Mouse (Mus musculus) heart, adult 11 months (tissue): ENCODE results near the gene Nup107.
"Not testable (repeated sequence)": the region's sequence is repeated elsewhere in the genome, so short reads cannot be mapped to it uniquely, and the experiment has no call there.

Experiments
- DNase-seq: peaks from one replicate; pipeline ENCODE4 v3.0.0; 2022

Gene Nup107

DNA sequence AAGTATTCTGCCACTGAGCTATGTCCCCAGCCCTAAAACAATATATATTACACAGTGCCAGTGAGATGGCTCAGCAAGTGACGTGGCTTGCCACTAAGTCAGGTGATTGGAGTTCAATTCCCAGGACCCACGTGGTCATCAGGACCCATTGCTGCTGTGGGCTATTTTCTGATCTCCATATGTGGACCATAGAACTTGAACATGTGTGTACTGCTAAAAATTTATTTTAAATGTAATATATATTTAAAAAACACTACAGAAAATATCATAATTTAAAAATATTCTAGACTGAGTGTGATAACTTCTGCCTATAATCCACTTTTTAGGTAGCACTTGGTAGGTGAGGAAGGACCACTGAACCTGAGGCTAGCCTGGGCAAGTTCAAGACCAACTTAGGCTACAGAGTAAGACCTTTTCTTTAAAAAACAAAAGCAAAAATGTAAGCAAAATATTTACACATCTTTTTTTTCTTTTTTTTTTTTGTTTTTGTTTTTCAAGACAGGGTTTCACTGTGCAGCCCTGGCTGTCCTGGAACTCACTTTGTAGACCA is 30.1 kb downstream of the Nup107 start:
- no peak for DNase-seq

DNA sequence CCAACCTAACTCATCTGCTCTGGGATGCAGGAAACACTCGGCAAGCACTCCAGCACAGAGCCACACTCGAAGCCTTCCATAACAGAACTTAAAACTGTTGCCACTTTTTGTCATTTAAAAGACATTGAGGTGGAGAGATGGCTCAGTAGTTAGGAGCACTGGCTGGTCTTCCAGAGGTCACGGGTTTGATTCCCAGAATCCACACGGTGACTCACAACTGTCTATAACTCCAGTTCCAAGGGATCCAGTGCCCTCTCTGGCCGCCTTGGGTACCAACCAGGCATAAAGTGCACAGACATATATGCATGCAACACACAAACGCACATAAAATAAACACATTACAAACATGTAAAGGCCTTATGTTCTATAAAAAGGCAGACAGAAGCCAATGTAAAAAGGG is 31.0 kb downstream of the Nup107 start:
- DNase-seq, result no peak

DNA sequence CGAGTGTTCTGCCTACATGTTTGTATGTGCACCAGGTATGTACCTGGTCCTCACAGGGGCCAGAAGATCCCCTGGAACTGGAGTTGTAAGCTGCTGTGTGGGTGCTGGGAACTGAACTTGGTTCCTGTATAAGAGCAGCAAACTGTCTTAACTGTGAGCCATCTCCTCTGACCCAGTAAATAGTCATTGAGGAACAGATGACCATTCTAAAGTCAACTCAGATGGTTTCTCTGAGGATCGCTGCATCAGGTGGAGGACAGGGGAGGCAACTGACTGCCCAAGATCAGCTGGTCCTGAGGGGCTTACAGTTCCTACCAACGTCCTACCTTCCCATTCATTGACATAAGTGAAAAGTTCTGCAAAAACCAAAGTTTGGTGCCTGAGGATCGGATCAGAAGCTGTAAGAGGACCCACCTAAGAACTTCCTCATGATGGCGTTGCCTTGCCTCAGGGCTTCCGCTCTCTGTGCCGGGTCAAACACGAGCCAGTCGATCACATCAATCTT is 31.6 kb downstream of the Nup107 start:
- no peak for DNase-seq

DNA sequence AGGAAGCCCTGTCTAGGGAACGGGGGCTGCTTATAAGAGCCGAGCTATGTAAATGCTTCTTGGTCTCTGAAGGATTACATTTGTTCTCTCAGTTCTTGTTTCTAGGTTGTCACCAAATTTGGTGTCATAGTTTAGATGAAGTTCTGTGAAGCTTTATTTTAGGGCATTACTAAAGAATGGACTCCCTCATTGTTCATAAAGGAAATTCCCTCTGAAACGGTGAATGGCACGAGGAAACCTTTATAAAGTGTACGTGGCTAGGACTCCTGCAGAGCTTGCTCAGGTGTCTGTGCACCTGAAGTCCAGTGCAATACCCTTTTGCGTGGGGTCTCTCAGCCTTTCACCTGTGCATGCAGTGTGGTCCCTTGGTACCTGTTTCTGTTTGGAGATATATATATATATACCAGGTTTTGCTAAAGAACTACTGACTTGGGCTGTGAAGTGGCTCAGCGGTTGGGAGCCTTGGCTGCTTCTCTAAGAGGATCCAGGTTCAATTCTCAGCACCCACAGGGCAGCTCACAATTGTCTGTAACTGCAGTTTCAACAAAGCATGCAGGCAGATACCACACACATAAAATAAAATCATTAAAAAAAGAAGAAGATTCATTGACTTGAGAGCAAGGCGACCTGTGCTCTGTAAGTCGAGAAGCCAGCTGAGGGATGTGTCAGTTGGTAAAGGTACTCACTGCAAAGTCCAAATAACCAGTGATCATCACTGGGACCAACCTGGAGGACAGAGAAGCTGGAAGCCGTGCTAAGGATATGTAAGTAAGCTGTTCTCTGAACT is 32.5 kb downstream of the Nup107 start:
- DNase-seq, result no peak

DNA sequence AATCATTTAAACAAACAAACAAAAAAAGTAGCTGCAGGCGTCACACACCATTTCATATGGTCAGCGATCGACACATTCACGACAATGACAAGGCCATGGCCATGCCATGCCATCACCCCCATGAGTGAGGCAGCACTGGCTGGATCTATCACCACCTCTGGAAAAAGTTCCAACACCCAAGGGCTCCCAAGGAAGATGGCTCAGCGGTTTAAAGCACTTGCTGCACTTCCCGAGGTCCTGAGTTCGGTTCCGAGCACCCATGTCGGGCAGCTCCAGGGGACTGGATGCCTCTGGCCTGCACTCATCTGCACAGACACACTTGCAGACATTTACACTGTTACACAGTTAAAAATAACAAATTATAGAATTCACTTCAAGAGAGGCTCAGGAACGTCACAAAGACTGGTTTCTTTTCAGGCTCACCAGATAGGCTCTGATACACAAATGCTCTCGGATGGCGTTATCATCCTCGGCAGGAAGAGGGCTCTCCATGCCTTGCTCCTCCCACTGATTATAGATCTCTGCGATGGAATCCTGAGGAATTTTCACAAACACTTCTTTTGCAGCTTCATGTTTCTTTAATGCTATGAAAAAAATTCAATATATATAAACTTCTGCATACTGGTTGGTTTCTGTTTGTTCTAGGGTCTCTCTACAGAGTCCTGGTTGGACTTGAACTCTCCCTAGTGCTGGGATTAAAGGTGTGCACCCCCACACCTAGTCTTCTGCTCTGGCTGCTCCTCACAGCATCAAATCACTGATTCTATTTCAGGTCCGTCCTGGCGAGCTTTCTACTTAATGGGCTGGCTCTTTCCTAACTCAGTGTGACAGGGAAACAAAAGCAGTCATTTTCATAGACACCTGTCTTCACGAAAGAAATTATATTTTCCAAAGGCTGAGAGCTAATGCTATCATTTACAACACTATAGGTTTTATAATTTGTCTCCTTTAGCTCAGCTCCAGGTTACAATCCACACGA is 33.5 kb downstream of the Nup107 start:
- peak; percentile 73 for DNase-seq

DNA sequence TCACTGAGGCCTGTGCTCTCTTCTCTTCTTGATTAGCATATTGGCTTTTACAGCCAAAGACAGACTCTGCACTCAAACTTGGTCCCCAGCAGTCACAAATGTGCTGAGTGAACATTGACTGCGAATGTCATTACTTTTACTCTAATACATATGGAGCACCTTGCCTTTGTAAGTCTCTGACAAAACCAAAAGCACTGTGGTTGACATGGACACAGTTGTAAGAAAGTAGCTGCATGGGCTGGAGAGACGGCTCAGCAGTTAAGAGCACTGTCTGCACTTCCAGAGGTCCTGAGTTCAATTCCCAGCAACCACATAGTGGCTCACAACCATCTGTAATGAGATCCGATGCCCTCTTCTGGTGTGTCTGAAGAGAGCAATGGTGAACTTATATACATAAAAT is 34.2 kb downstream of the Nup107 start:
- not testable (repeated sequence) for DNase-seq

DNA sequence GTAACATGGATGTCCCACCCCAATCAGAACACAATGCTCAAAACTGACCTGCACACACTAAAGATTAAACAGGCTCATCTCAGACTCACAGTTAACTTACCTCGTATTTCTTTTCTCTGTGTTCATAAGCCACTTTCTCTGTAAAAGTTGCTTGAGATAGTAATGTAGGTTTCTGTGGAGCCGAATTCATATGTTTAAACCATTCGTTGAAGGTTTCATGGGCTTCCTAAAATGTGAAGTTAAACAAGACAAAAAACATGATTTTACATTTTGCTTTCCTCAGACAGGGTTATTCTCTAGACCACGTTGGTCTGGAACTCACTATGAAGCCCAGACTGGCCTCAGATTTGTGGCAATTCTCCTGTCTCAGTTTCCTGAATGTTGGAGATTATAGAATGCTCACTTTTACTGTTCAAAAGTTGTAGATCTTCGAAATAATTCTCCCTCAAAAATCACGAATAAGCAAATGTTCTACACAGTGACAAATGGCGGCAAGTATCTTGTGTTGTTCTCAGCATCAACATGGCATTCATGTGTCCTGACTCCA is 34.6 kb downstream of the Nup107 start:
- DNase-seq, result no peak

DNA sequence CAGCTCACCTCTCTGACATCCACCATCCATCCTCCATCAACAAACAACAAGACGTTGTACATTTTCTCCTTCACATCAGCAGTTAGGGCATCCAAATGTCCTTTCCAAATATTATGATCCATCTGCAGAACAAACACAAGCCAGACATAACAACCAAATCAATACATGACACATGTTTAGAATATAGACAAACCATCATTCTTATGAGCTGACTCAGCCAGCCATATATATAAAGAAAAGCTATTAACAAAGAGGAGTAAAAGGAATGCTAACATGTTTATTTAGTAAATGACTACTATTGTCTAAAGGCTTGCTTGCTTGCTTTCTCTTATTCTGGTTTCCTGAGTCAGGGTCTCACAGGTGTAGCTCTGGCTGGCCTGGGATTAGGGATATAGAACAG is 35.2 kb downstream of the Nup107 start:
- no peak for DNase-seq

DNA sequence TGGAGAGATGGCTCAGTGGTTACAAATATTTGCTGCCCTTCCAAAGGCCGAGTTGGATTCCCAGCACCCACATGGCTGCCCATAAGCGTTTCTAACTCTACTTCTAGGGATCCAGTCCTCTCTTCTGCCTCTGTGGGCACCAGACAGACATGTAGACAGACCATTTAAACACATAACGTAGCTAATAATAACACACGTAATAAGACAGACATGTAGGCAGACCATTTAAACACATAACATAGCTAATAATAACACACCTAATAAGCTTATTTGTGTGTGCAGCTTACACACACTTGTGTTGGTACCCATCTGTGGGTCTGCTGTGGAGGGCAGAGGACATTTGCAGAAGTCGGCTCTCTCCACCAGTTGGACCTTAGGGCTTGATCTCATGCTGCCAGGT is 35.7 kb downstream of the Nup107 start:
- DNase-seq, result no peak

DNA sequence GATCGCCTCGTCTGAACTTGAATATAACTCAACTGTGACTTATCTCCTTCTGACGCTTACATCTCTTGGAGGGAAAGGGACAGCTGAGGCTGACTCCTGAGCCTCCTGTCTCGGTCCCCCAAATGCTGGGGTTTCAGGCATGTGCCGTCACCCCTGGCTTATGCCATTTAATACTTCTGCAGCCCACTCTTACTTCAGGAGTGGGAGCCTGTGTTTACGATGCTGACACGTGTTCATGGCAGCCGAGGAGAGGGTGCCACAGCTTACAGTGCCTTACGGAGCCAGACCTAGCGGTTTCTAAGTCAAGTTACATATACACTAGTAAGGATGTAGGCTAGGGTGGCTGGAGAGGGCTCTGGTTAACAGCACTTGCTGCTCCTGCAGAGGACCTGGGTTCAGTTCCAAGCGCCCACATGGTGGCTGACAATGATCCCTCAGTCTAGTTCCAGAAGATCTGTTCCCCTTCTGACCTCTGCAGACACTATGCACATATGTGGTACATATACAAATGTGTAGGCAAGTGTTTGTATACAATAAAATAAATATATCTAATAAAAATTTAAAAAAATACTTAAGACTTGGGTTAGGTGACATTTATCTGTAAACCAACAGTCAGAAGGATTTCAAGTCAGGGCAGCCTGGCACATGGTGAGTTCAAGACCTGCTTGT is 36.6 kb downstream of the Nup107 start:
- peak; percentile 73 for DNase-seq

DNA sequence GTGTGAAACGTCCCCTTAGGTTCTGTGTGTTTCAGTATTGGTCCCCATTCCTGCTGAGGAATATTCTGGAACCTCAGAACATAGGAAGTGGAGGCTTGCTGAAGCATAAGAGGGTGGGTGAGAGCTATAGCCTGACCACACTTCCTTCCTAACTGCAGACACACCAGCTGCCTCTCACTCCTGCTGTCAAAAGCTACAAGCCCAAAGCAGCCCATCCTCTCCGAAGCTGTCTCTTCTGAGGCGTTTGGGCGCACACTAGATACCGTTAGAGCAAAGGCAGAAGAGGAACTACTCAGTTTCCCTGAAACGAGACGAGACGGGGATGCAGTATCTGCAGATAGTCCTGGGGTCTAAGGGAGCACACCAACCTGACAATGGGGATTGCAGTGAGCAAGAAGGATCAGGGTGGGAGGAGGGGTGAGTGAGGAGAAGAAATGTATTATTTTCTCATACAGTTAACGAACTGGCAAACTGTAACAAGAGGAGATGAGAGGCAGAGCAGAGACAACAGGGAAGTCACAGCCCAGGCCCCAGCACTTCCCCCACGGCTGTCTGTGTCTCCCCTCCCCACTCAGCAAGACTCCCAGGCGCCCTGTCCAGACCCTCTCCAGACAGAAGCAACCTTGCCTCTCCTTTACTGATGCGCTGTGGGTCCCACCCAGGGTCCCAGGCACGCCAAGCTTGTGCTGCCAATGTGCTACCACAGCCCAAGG is 37.3 kb downstream of the Nup107 start:
- peak; percentile 91 for DNase-seq

DNA sequence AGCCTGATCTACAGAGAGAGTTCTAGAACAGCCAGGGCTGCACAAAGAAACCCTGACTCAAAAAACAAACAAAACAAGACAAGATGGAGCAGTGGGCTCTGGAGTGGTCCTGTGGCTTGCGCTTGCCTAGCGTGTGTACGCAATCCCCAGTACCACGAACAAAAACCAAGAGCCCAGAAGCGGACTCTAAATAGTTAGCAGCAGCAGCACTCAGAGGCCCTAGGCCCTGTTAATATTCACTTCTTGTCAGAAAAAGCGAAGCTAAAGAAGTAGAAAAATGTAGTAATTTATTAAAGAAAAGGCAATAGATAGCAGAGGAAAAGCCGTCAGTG is 37.9 kb downstream of the Nup107 start:
- DNase-seq, result no peak

DNA sequence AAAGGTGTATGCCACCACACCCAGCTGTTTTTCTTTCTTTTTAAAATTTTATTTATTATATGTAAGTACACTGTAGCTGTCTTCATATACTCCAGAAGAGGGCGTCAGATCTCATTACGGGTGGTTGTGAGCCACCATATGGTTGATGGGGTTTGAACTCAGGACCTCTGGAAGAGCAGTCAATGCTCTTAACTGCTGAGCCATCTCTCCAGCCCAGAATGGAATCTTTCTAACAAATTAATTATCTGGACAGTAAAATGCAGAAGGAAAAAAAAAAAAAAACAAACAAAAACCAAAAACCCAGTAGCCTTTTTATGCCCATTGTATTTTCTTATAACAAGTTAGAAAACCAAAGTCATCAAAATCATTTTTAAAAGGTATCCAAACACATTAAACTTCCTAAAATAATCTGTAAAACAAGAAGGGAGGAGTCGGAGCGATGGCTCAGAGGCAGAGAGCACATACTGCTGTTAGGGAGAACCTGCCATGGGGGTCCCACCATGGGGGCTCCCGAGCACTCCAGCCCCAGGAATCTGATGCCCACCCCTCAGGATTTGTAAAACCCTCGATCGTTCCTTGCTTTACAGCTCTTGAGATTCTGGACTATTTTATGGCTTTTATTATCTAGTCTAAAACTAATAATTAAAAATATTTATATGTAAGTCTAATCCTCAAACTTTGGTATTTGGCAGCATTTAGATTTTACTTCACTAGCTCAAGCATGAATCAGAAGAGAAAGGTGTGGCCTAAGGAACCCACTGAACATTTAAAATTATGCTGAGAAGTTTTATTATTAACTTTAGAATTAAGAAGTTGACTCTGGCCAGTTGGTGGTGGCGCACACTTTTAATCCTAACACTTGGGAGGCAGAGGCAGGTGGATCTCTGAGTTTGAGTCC is 38.5 kb downstream of the Nup107 start:
- DNase-seq, result no peak

DNA sequence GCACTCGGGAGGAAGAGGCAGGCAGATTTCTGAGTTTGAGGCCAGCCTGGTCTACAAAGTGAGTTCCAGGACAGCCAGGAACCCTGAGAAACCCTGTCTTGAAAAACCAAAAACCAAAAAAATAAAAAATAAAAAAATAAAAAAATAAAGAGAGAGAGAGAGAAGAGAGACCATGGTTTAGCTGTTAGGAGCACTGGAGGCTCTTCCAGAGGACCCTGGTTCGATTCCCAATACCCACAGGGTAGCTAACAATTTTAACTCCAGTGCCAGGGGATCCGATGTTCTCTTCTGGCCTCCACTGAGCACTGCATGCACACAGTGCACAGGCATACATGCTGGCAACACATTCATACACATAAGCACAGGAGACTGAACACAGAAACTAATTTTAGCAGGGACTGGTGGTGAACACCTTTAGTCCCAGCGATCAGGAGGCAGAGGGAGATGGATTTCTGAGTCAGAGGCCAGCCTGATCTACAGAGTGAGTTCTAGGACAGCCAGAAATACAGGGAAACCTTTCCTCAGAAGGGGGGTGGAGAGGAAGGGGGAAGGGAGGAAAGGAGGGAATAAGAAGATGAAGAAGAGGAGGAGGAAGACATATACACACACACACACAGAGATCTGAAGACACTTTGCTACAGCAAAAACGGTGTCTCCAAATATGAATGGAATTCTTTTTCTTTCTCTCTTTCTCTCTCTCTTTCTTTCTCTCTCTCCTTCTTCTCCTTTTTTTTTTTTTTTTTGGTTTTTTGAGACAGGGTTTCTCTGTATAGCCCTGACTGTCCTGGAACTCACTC is 39.5 kb downstream of the Nup107 start:
- DNase-seq, result peak; percentile 73

DNA sequence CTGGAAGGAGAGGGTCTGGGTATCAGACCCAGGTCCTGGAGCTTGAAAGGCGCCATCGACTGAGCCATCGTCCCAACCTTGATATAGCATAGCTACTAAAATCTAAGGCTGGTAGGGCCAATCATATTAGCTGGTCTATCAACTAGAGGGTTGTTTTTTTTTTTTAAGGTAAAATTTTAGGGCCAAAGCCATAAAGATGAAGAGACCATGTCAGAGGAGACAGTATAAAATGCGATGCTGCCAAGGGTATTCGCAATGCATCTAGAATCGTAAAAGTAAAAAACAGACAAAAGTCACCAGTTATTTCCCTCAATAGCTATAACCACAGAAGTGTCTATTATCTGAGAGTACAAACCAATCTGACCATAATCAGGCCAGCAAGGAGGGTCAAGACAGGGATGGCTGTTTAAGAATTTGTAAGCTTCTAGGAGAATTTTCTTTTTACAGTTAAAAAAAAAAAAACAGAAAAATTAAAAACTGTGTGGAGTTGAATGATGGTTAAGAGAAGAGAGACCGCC is 40.1 kb downstream of the Nup107 start:
- no peak for DNase-seq

DNA sequence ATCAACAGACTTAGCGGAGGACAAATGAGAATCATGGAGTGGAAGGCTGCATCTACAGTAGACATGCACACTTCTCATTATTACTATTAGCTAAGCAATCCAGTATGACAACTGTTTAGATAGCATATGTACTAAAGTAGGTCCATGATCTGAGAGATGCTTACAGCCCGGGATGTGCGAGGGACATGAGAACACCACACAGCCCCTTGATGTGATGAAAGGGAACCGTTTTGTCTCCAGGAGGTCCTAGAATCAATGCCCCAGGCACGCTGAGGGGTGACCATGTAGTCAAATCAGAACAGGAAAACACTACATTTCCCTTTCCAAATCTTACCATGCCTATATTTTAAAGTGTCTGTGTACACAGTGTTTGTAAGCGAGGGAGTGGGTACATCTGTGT is 40.8 kb downstream of the Nup107 start:
- DNase-seq, result no peak

DNA sequence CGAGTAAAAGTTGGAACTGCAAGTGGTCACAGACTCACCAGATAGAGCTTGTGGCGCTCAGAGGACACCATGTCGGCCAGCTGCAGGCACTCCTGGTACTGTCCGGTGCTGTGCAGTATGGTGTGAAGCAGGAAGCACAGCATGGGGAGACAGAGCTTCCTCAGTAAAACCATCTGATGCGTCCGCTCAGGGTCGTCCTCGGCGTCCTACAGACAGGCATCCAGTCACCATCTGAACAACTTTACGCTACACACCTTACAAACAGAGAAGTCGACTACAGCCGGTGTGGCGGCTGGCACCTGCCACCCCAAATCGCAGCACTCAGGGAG is 41.3 kb downstream of the Nup107 start:
- no peak for DNase-seq

DNA sequence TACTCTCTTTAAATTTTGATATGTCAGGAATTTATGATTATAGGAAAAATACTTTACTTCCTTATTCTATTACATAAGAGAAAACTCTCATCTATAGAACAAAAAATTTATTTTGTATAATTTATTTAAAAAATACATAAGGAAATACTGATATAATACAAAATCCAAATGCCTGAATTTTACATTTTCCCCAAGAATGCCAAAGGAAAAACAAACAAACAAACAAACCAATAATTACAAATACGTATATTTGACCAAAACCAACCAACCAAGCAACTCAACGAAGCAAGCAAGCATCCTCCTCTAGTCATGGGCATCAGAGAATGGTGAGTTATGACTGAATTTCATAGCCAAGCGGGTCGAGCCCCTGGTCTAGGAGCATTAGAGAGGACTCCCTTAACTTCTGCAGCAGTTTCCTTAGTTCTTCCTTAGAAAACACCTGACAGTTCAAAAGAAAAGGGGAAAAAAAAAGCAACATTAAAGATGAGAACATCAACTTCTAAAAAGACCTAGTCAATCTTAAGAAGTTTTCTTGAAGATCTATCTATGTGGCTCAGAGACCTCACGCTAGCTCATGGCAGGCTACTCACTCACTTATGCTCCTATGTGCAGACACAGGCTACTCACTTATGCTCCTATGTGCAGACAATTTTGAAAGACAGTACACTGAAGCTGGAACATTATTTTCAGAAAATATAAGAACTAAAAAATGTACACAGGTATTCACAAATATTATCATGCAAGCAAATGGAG is 41.8 kb downstream of the Nup107 start:
- DNase-seq, result no peak

DNA sequence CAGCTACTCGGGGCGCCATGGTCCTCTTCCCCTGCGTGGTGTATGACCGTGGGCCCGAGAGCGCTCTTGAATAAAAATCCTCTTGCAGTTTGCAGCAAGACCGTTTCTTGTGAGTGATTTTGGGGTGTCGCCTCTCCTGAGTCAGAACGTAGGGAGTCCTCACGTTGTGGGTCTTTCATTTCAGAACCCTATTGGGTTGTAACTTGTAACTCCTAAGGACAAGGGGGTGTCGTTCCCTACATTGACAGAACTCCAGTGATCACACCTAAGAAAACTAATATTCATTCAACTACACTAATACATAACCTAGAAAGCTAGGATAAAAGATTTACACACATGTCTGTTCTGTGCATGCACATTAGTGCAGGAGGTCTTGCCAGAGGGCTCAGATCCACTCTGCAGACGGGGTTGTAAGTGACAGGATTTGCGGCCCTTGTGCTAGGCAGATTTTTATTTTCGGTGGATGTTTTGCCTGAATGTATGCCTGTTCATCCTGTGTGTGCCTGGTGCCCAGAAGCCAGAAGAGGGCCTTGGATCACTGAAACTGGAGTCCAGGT is 42.6 kb downstream of the Nup107 start:
- DNase-seq, result no peak
